Mouse (Mus musculus) heart, adult 11 months (tissue): ENCODE measurements at regions not wholly inside any gene's neighbourhood (a gene's known extent, or its start where the extent isn't known, plus 50 kb on each side); places are given as distances from the start of the nearest gene placed in this dataset.
A peak's percentile ranks its signal among the peaks of the same experiment; 100 is the strongest.

Source experiments
- DNase-seq: peaks from one replicate; pipeline ENCODE4 v3.0.0; 2022

DNA sequence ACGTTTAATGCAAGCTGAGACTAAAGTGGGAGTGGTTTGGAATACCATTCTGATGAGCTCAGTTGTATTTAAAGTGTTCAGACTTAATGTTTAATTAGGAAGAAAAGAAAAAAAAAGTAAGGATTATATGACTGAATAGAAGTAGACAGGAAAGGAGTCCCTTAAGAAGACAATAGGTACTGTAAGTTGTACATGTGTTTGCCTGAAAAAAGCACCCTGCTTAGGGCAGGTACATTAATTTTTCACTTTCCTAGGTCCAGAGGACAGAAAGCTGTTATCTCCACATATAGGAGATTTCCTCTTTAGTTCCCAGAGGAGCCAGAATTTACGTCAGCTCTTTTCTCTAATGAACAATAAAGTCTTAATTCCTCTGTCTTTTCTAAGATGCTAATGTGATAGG lies 58.5 kb downstream of the Olfr987 start:
- no peak for DNase-seq

DNA sequence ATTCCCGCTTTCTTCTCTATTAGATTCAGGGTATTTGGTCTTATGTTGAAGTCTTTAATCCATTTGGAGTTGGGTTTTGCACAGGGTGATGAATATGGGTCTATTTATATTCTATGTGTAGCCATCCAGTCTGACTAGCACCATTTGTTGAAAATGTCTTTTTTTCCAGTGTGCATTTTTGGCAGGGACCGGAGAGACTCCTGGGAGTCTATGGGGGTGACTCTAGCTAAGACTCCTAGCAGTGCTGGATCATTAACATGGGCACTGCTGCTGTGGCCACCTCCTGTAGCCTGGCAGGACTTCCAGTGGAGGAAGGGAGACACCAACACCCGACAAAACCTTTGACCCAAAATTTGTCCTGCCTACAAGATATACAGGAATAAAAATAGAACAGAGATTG lies 61.0 kb downstream of the Olfr987 start:
- DNase-seq: no peak

DNA sequence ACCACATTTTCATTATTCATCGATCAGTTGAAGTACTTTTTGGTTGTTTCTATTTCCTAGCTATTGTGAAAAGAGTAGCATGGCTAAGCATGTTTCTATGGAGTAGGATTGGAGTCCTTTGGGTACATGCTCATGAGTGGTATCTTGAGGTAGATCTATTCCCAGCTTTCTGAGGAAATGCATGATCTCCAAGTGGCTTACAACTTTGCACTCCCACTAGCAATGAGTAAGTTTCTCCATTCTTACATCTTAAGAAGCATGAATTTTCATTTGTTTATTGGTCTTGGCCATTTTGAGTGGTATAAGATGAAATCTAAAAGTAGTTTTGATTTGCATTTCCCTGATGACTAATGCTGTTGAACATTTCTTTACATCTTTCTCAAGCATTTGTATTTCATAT lies 61.7 kb downstream of the Olfr987 start:
- no peak for DNase-seq

DNA sequence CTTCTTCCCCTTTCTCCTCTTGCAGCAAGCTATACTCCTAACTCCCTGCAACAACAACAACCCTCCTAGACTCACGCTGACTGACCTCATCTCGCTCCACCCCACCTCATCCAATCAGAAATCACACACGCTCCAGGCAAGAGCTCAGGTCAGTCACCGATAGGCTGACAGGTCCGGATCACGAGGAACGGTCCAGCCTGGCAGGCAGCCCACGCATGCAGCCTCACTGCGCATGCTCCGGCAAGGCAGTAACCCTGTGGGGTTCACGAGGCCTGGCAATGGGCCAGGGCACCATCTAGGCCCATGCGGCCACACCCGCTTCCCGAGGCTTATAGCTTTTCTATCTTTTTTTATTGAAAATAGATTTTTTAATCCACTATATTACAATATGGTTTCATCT lies 69.8 kb upstream of the Lrrc55 start:
- peak; percentile 93 for DNase-seq

DNA sequence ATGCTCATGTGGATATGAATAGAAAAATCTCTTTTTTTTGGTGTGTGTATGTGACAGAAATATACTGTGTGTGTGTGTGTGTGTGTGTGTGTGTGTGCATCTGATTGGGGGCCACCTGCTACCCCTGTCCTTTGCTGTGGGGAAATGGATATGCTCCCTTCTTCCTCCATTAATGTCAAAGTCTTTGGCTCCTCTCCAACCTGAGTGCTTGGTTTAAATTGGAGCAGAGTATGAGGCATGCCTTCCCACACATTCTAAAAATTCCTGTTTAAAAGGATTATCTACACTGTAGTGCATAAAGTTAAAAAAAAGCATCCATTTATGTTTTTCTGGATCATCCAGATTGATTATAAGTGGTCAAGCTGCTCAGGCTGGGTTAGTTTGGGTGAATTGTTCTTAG lies 68.7 kb upstream of the Lrrc55 start:
- no peak for DNase-seq

DNA sequence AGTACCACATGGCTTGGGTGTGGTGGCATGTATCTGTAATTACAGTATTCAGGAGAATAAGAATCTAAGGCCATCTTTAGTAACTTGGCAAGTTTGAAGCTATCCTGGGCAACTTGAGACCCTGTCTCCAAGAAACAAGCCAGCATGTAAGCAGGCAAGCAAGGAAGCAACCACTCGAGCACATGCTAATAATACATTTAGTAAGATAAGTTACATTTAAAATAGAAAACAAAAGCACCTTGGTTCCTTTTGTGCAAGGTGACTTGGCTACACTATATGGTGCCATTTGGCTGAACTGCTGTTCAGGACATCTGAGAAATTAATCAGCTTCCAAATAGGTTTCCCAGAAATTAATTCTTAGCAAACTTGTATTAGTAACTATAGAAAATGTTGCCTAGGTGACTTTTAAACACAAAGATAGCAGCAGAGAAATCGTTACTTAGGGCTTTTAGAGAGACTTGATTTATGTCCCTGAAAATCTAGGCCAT lies 68.1 kb upstream of the Lrrc55 start:
- DNase-seq: peak; percentile 90

DNA sequence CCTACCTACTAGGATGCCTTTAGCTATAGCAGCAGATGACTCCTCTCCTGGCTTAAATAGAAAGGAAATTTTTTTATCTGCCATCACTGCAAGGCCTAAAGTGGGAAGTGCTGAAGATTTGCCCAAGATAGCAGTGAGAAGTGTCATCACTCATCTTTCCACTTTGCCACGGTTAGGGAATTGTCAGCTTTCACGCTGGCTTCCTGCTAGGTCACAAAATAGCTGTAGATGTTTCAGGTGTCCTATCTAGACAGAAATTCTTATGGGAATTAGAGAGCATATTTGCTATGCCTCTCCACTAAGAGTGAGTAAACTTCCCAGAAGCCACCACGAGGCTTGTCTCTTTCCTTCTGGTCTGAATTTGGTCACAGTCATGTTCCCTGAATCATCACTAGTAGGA lies 60.4 kb upstream of the Lrrc55 start:
- no peak for DNase-seq

DNA sequence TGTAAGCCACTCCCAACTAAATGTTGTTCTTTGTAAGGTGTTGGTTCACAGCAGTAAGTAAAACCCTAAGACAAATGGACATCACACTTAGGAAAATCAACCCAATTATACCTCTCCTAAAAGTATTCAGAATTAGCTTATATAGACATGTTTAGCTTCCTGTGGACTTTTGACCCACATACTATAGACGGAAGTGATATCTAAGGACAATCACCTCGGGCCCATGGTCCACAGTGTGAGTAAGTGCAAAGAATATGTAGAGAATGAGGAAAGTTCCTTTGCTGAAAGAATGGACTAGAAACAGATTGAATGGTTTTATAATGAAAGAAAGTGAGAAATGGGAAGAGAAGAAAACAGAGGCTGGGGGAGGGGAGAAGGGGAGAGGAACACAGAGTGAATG lies 58.6 kb upstream of the Lrrc55 start:
- no peak for DNase-seq

DNA sequence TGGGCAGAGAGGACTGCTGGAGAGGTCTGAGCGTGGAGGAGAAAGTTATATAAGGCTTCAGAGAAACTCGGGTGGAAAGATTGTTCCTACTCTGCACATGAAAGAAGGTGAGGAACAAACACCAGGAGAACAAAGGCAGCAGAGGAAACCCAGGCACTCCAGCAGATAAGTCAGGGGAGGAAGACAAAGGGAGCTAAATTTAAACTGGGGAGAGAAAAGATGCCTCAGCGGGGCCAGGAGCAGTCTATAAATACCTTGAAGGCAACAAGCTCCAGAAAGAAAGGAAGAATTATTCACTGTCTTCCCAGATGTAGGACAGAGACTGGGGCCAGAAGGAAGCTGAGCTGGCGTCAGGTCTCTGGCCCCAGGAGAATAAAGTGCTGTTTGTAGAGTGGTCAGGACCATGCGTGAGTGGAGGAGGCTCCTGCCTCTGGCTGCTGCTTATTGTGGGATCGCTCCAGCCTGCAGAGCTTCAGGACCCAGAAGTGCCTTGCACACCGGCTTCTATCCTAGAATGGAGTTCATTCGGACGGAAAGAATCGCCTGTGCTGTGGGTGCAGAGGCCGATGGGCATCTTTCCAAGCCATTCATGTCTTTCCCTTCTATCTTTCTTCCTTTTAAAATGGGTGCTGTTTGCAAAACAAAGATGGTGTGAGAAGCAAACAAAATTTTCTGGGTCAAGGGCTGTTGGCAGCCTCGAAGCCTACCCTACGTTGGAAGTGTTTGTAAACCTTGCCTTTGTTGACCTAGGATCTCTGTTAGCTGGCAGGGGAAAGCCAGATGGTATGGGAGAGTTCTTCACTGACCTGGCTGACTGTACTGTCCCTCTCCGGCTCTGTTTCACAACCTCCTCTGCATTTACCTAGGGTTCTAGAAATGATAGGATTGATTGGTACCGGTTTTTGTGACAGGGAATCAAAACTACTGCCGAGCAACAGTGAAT lies 55.6 kb upstream of the Lrrc55 start:
- DNase-seq: peak; percentile 97

DNA sequence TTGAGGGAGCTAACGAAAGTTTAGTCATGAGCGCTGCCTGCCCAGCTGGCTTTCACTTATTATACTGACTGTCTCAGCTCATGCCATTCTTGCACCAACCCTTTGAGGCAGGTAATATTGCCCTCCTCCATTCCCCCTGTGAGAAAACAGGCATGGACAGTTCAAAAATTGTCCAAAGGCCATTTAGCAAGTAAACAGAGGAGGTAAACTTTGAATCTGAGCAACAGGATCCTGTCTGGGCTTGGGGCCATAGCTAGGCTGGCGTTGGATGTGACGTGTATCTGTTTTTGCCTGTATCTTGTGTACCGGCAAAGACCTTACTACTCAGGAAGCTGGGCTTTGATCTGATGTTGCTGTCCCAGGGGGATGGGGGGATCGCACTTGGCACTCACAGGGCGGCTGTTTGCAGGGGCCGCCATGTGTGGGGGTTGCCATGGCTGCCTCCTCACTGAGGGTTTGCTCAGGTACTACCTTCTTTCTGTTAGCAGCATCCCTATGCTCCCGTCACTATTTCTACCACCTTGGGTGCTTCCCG lies 53.1 kb upstream of the Lrrc55 start:
- peak; percentile 98 for DNase-seq
